Mouse (Mus musculus) retina, embryonic 14.5 days (tissue): ENCODE results near the gene Fbxl5.

Experiments
- DNase-seq: peaks from one replicate; pipeline ENCODE4 v3.0.0-alpha.2; 2015; ENCODE audit warnings: low spot score

Fbxl5 gene

DNA sequence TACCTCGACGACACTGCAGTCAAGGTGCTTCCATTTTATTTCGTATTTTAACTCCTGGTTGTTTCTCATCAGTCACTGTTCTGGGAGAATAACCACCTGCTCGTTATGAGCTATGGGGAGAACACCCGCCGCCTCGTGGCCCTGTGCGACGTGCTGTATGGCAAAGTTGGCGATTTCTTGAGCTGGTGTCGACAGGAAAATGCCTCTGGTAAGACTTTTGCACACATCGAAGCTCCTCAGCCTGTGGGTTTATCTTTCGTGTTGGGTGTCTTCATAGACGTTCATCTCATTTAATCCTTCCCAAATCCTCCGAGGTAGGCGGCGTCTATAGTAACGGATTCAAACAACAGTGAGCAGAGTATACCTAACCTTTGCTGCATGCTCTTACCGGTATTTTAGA, at the start of gene Fbxl5:
Gene Fbxl5, minus strand, starts transcription at position 101 of the 400 bp plus-strand sequence.
- DNase-seq, result no peak

DNA sequence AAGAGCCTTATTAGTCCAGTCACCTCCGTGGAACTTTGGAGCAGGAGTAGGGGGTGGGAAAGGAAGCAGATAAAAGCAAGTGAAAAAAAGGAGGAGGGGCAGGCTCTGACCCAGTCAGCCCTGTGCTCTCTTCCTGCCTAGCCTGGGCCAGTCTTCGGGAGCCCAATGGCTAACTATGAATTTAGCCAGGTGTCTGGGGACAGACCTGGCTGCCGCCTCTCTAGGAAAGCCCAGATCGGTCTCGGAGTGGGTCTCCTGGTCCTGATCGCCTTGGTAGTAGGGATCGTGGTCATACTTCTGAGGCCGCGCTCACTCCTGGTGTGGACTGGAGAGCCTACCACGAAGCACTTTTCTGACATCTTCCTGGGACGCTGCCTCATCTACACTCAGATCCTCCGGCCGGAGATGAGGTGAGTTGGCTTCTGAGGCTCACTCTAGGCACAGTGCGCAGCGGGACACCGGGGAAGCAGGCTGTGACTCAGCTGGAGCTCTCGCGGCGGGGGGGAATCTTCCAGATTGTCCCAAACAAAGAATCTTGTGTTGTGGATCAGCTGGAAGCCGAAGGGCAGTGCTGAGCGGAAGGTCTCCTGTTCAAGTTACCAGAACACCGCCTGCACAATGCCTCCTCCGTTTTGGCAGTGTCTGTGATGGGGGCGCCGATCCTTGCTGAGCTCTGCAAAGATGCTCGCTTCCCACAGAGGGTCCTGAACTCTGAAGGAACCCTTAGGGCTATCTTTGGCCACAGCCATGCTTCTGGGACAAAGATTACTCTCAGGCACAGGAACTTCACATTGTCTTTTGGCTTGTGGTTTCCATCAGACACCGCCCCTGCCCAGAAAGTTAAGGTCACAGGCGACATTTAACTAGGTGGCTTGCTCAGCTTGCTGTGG, 47.5 kb upstream of the Fbxl5 start:
- DNase-seq, result peak; percentile 47

GRCm38 (mm10) chr5:43868253-43868652, 46.8 kb upstream of the Fbxl5 start, which contains the start of gene Cd38:
Gene Cd38 (plus strand): TSS chr5:43868553.
- no peak for DNase-seq

- no peak for DNase-seq
These were observed 43.9 kb upstream of the Fbxl5 start for GRCm38 (mm10) chr5:43865316-43865715.

GRCm38 (mm10) chr5:43863642-43864041, 42.2 kb upstream of the Fbxl5 start:
- DNase-seq, result no peak

- DNase-seq, result no peak
These were observed 39.4 kb upstream of the Fbxl5 start for GRCm38 (mm10) chr5:43860670-43861431.

DNA sequence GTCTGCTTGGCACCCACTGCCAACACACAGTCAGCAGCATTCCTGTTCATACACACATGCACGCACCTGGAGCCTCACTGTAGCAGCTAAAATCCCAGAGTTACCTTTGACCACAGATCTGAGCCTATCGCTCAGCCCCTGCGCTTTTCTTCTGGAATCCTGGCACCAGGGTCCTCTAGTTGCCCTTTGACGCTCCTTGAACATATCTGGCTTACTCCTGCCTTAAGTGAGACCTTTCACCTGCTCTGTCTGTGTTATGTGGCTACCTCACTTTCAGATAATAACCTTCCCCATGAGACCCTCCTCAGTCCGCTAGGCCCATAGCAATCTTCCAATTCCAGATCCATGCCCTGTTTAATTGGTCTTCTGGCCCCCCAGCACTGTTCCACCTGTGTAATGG, 38.7 kb upstream of the Fbxl5 start:
- no peak for DNase-seq

- no peak for DNase-seq
These were observed 38.2 kb upstream of the Fbxl5 start for GRCm38 (mm10) chr5:43859663-43860062.

- DNase-seq, result no peak
These were observed 34.3 kb upstream of the Fbxl5 start for GRCm38 (mm10) chr5:43855769-43856168.

DNA sequence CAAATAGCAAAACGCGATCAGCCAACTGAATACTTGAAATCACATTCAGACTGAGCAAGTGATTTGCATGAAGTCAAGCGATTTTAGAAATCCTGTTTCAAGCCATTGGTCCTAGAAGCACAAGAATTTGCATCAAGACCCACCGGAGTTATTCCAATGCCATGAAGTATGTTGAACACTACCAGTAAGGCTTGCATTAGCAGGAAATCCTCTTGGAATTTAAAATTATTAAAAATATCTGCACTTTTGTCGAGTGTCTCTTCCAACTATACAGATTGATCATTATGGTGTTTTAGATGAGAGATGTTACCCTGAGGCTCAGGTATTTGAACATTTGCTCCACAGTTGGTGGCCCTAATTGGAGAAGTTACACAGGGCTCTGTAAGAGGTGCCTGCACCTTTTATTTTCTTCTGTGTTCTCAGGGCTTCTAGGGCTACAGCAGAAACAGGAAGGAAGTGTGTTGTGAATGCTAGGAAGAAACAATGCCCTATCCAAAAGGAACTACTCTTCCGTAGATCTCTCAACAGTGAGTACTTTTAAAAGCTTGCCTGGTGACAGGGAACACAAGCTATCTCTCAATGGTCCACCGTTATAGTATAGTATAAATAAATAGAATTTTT, 32.5 kb upstream of the Fbxl5 start:
- no peak for DNase-seq

- no peak for DNase-seq
These were observed 31.8 kb upstream of the Fbxl5 start for GRCm38 (mm10) chr5:43853096-43853867.

GRCm38 (mm10) chr5:43848275-43848674, 26.8 kb upstream of the Fbxl5 start:
- DNase-seq, result peak; percentile 33

- DNase-seq, result no peak
These were observed 26.1 kb upstream of the Fbxl5 start for GRCm38 (mm10) chr5:43847555-43847954.

GRCm38 (mm10) chr5:43846227-43846626, 24.8 kb upstream of the Fbxl5 start:
- DNase-seq, result no peak

DNA sequence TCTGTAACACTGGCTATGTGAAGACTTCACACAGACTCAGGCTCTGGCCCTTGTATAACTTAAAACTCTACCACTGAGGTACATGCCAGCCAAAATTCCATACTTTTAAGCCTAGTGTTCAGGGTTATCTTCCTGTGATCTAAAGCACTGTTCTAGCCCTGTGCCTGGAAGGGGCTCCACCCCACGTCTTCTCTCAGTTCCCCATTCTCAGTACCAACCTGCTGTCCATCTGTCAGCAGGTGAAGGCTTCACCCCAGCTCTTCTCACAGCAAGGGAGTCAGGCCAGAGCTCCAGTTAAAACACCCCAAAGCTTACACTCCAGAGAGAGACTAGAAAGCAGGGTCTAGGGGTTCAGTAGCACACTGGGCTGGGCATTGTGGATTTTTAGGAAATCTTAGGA, 24.2 kb upstream of the Fbxl5 start:
- DNase-seq, result no peak

DNA sequence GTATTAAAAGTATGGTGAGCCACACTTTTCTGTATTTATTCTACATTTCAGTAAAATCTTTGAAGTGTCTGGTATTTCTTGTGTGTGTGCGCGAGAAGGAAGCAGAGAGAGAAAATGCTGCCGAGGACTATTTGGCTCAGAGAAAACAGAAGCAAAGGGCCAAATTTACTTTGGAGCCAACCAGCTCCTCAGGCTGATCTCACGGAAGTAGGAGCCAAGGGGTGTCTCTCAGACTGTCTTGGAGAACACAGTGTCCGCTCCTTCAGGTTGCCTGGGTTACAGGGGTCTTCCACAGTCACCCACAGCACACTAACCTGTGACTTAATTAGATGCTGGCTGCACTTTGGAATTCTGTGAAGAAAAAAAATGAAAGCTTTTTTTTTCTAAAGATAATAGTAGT, 23.6 kb upstream of the Fbxl5 start:
- no peak for DNase-seq

- DNase-seq, result no peak
These were observed 21.2 kb upstream of the Fbxl5 start for GRCm38 (mm10) chr5:43842576-43843155.

- DNase-seq, result no peak
These were observed 20.5 kb upstream of the Fbxl5 start for GRCm38 (mm10) chr5:43842011-43842285.

DNA sequence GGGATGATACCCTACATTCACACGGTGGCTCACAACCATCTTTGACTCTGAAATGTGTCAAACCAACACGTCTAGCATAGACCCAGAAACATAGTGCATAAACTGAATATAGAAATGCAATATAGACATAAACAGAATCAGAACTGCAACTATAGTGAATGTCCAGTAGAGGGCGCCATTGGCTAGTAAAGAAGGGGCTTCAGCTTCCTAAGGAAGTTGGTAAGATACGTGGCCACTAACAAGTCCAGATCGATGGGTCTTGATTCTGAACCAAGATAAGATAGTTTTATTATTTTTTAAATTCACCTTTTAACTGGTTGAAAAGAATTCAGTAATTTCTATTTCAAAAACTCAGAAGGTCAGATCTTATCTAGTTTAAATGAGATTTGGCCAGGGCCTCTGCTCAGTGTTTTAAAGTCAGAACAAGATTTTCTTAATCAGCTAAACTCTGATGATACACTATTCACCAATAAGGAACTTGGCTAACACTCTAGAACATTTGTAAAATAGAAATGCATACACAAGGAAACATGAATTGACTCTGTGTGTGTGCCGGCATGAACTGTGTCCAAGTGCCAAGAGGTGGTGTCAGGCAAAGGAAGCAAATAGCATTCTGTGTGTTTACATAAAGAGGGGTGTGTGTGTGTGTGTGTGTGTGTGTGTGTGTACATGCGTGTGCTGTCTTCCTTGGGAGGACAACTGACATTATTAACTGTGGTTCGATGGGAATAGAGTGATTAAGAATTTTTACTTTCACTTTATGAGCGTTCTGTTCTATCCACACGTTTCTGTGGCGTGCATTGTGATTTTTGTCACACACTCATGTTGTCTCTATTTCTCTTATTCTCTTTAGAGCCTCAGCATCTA, 19.9 kb upstream of the Fbxl5 start:
- peak; percentile 91 for DNase-seq

DNA sequence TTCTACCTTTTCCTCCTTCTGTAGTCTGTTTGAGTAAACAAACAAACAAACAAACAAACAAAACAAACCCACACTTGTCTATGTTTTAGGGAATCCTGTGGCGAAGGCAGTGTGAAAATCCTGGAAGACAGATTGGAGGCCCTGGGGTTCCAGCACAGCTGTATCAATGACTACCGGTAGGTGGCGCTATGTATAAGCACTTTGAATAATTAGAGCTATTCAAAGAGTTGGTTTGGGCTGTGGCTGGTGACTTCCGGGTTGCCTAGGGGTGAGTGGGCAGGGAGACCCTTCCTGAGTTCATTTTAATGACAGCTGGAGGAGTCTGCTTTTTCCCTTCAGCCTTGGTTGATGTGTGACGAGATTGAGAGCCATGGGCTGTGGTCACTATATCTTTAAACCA, 15.9 kb upstream of the Fbxl5 start:
- DNase-seq, result peak; percentile 89

- peak; percentile 35 for DNase-seq
These were observed 15.2 kb upstream of the Fbxl5 start for GRCm38 (mm10) chr5:43836590-43836989.
